Mouse (Mus musculus) E14TG2a.4 (cell line): Measurements from ENCODE around the gene Slc17a7.
"Not testable (repeated sequence)": the region's sequence is repeated elsewhere in the genome, so short reads cannot be mapped to it uniquely, and the experiment has no call there.

Source experiments
- H3K27me3 ChIP-seq: 2 replicates; pipeline ENCODE4 v1.6.1; 2014; ENCODE audit warnings: low read length, control low read depth; ENCODE audit not compliant: insufficient read depth
- H3K36me3 ChIP-seq: 2 replicates; pipeline ENCODE4 v1.6.1; 2014; ENCODE audit warnings: low read length, control low read depth; ENCODE audit not compliant: insufficient read depth
- H3K4me1 ChIP-seq: replicated peaks from 2 replicates; pipeline ENCODE4 v1.6.1; 2014; ENCODE audit warnings: low read depth, low read length, control low read depth
- H3K4me3 ChIP-seq: replicated peaks from 2 replicates; pipeline ENCODE4 v1.5.1; 2014; ENCODE audit warnings: mild to moderate bottlenecking, low read length
- H3K9me3 ChIP-seq: 2 replicates; pipeline ENCODE4 v1.6.1; 2014; ENCODE audit warnings: low read length, control low read depth
- CTCF ChIP-seq: conservative IDR thresholded peaks from 2 replicates; pipeline ENCODE4 v1.5.1; 2014; ENCODE audit warnings: low read length
- NANOG ChIP-seq: IDR thresholded peaks from 2 replicates; pipeline ENCODE4 v1.6.1; 2014; ENCODE audit warnings: borderline replicate concordance, low read length, mixed read lengths
- POU5F1 ChIP-seq: IDR thresholded peaks from 2 replicates; pipeline ENCODE4 v1.6.1; 2014; ENCODE audit warnings: low read length, borderline replicate concordance

Gene Slc17a7

DNA sequence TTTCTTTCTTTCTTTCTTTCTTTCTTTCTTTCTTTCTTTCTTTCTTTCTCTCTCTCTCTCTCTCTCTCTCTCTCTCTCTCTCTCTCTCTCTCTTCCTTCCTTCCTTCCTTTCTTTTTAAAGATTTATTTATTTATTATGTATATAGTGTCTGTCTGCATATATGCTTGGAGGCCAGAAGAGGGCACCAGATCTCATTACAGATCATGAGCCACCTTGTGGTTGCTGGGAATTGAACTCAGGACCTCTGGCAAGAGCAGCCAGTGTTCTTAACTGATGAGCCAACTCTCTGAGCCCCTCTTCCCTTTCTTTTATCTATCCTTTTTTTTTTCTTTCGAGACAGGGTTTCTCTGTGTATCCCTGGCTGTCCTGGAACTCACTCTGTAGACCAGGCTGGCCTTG lies 10.0 kb downstream of the Slc17a7 start:
- H3K4me3 ChIP-seq, H3K36me3 ChIP-seq: not testable (repeated sequence)
- H3K4me1 ChIP-seq = peaks cover 74% of the 10 kb centered on the region
- peaks cover 75% of the 10 kb centered on the region for H3K27me3 ChIP-seq
- H3K9me3 ChIP-seq = peaks cover 13% of the 10 kb centered on the region
- TF ChIP-seq CTCF = peak; percentile 13; the same call in 1 of the 2 replicates

DNA sequence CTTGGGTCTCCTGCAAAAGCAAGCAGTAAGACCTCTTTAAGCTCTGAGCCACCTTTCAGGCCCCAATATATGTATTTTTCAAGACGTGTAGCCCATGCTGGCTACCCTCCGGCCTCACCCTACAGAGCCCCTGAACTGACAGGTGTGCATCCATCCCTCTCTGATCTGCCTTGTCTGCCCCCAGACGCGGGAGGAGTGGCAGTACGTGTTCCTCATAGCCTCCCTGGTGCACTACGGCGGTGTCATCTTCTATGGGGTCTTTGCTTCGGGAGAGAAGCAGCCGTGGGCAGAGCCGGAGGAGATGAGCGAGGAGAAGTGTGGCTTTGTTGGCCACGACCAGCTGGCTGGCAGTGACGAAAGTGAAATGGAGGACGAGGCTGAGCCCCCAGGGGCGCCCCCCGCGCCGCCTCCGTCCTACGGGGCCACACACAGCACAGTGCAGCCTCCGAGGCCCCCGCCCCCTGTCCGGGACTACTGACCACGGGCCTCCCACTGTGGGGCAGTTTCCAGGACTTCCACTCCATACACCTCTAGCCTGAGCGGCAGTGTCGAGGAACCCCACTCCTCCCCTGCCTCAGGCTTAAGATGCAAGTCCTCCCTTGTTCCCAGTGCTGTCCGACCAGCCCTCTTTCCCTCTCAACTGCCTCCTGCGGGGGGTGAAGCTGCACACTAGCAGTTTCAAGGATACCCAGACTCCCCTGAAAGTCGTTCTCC lies 11.0 kb downstream of the Slc17a7 start:
- peaks cover 68% of the 10 kb centered on the region for H3K4me1 ChIP-seq
- H3K36me3 ChIP-seq = peaks cover under 1% of the 10 kb centered on the region; the same call in 1 of the 2 replicates
- TF ChIP-seq CTCF (no peak), NANOG (no peak), POU5F1 (no peak)
- H3K4me3 ChIP-seq = peak overlapping the region; percentile 81
- H3K9me3 ChIP-seq = peaks cover 7% of the 10 kb centered on the region
- peaks cover 75% of the 10 kb centered on the region for H3K27me3 ChIP-seq

- peak overlapping the region; percentile 81 for H3K4me3 ChIP-seq
- no peaks in the 10 kb centered on the region for H3K36me3 ChIP-seq
- no peak for TF ChIP-seq NANOG
- no peak for TF ChIP-seq CTCF
- no peak for TF ChIP-seq POU5F1
- H3K4me1 ChIP-seq = peaks cover 65% of the 10 kb centered on the region
- peaks cover 75% of the 10 kb centered on the region for H3K27me3 ChIP-seq
- peaks cover under 1% of the 10 kb centered on the region; the same call in 1 of the 2 replicates for H3K9me3 ChIP-seq
Measured at GRCm38 (mm10) chr7:45175398-45175797, 11.6 kb downstream of the Slc17a7 start.

DNA sequence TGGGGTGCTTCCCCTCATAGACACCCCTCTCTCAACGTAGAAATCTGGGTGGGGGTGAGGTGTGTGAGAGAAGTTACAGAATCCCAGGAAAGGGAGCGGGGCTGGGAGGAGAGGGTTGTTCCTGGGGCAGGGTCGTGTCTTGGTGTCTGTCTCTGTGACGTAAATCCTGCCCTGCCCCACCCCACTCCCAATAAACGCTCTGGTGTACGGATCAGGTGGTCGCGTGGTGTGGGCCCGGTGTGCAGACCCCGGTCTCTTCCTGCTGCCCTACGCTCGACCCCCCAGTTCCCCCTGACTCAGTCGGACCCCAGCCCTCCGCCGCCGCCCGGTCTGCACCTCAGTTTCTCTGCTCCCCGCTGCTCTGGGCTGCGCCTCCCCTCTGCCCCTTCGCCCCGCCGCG lies 12.2 kb downstream of the Slc17a7 start:
- Histone ChIP-seq H3K4me1 (peaks cover 65% of the 10 kb centered on the region), H3K9me3 (no peaks in the 10 kb centered on the region), H3K27me3 (peaks cover 75% of the 10 kb centered on the region)

GRCm38 (mm10) chr7:45176356-45176755 lies 12.6 kb downstream of the Slc17a7 start:
- TF ChIP-seq POU5F1 (no peak), CTCF (no peak), NANOG (no peak)
- H3K36me3 ChIP-seq = no peaks in the 10 kb centered on the region
- H3K4me1 ChIP-seq = peaks cover 65% of the 10 kb centered on the region
- peaks cover 76% of the 10 kb centered on the region for H3K27me3 ChIP-seq
- H3K9me3 ChIP-seq = no peaks in the 10 kb centered on the region
- H3K4me3 ChIP-seq = peak overlapping the region; percentile 81

More for the DNA sequence above, 12.2 kb downstream of the Slc17a7 start:
- TF ChIP-seq CTCF (no peak), POU5F1 (no peak), NANOG (no peak)
- Histone ChIP-seq H3K4me3 (peak overlapping the region; percentile 81), H3K36me3 (no peaks in the 10 kb centered on the region)

GRCm38 (mm10) chr7:45178550-45178949 lies 14.8 kb downstream of the Slc17a7 start:
- Histone ChIP-seq H3K36me3 (no peaks in the 10 kb centered on the region), H3K4me3 (no peak overlapping the region), H3K4me1 (peaks cover 53% of the 10 kb centered on the region), H3K9me3 (no peaks in the 10 kb centered on the region), H3K27me3 (peaks cover 88% of the 10 kb centered on the region)
- TF ChIP-seq CTCF = no peak
- TF ChIP-seq NANOG = no peak
- TF ChIP-seq POU5F1 = no peak

DNA sequence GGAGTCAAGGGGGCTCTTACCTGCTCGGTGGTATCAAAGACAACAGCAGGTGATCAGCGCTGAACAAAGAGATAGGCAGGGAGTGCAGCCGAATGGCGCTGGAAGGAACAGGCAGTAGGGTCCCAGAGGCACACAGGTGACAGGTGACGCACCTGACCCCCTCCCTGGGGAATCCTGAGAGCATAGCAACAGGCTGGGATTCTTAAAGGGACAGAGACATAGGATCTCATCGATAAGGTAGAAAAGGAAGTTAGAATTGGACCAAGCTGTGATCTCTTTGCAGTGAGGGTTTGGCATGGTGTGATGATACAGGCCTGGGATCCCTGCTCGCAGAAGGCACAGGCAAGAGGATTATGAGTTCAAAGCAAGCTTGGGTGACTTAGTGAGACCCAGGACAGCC lies 15.7 kb downstream of the Slc17a7 start, which contains the start of gene Gfy:
Gene Gfy, minus strand, starts transcription at position 101 of the 400 bp plus-strand sequence.
- TF ChIP-seq CTCF (no peak), NANOG (no peak), POU5F1 (no peak)
- no peak within 1 kb of the TSS for H3K4me3 ChIP-seq
- no peaks in the 10 kb centered on the region for H3K36me3 ChIP-seq
- peaks cover 95% of the 10 kb centered on the region for H3K27me3 ChIP-seq
- no peaks in the 10 kb centered on the region for H3K9me3 ChIP-seq
- H3K4me1 ChIP-seq = peaks cover 50% of the 10 kb centered on the region

GRCm38 (mm10) chr7:45180896-45181477 lies 17.2 kb downstream of the Slc17a7 start, which contains the start of gene Pth2:
Gene Pth2, plus strand, starts transcription at chr7:45180995.
- peaks cover 96% of the 10 kb centered on the region for H3K27me3 ChIP-seq
- H3K9me3 ChIP-seq = no peaks in the 10 kb centered on the region
- H3K4me1 ChIP-seq = peaks cover 41% of the 10 kb centered on the region
- H3K4me3 ChIP-seq = peak within 1 kb of the TSS; percentile 77
- TF ChIP-seq CTCF (no peak), POU5F1 (no peak), NANOG (no peak)
- no peaks in the 10 kb centered on the region for H3K36me3 ChIP-seq
